Mouse (Mus musculus) intestine, embryonic 14.5 days (tissue): ENCODE measurements around the gene Lamc2. TPM values are rescaled to one million over a fixed set of nuclear protein-coding genes. Genes with fewer than 3 reads are reported as not detected.
A peak's percentile ranks its signal among the peaks of the same experiment; 100 is the strongest.

Experiments
- ATAC-seq: fragments of 200-750 bp; cut with Nextera tagmentation; replicated peaks from 2 replicates; pipeline ENCODE4 v1.8.0; 2017; ENCODE audit warnings: low read depth, moderate number of reproducible peaks, moderate TSS enrichment, moderate library complexity; ENCODE audit not compliant: low FRiP score, low TSS enrichment
- DNase-seq: peaks from one replicate; pipeline ENCODE4 v3.0.0-alpha.2; 2018; ENCODE audit warnings: low spot score
- H3K27ac ChIP-seq: fragments of 300-500 bp; sonication (generic); 2 replicates; pipeline ENCODE4 v1.5.1; 2014; ENCODE audit warnings: low read depth, mild to moderate bottlenecking, control low read depth
- H3K27me3 ChIP-seq: fragments of 300-500 bp; sonication (generic); replicated peaks from 2 replicates; pipeline ENCODE4 v1.6.1; 2014; ENCODE audit warnings: low read length, control low read depth; ENCODE audit not compliant: control insufficient read depth, insufficient read depth
- H3K36me3 ChIP-seq: fragments of 300-500 bp; sonication (generic); 2 replicates; pipeline ENCODE4 v1.6.1; 2014; ENCODE audit warnings: low read length, control low read depth; ENCODE audit not compliant: control insufficient read depth, insufficient read depth
- H3K4me1 ChIP-seq: fragments of 300-500 bp; sonication (generic); replicated peaks from 2 replicates; pipeline ENCODE4 v1.6.1; 2014; ENCODE audit warnings: low read length, control low read depth, mixed read lengths; ENCODE audit not compliant: control insufficient read depth, insufficient read depth
- H3K4me2 ChIP-seq: fragments of 300-500 bp; sonication (generic); 2 replicates; pipeline ENCODE4 v1.6.1; 2014; ENCODE audit warnings: low read length
- H3K4me3 ChIP-seq: fragments of 300-500 bp; sonication (generic); 2 replicates; pipeline ENCODE4 v1.5.1; 2014; ENCODE audit warnings: low read depth, low read length, control low read depth, mixed read lengths
- H3K9ac ChIP-seq: fragments of 300-500 bp; sonication (generic); 2 replicates; pipeline ENCODE4 v1.6.1; 2014; ENCODE audit warnings: mild to moderate bottlenecking, low read length
- H3K9me3 ChIP-seq: fragments of 300-500 bp; sonication (generic); 2 replicates; pipeline ENCODE4 v1.6.1; 2016; ENCODE audit warnings: low read length, control low read depth; ENCODE audit not compliant: control insufficient read depth
- WGBS: fragments of 180-500 bp; shearing (Covaris S2); extraction: QIAGEN DNeasy Blood & Tissue Kit; methylation state at CpG from one replicate; pipeline ENCODE4 v1.1.7; 2014; 5-methylcytosine and 5-hydroxymethylcytosine counted together
- polyA plus RNA-seq: library from polyadenylated mRNA; unstranded; fragments of >200 nt; fragmentation: Nextera tagmentation; extraction: Ambion mirVana; gene quantifications from 2 replicates; pipeline ENCODE4 v1.2.1, GENCODE M21; 2014

Gene Lamc2
- polyA plus RNA-seq, 1 experiment from 2014 or later = 9.2 TPM

- no peaks in the 10 kb centered on the region for H3K27me3 ChIP-seq
- no peak overlapping the region for H3K27ac ChIP-seq
- H3K36me3 ChIP-seq = no peaks in the 10 kb centered on the region
- no peak overlapping the region for H3K4me3 ChIP-seq
- 71% methylated on average over 5 of the region's 5 CpGs for WGBS
- DNase-seq = no peak
- no peak for ATAC-seq
- H3K4me2 ChIP-seq = no peak overlapping the region
- H3K9me3 ChIP-seq = no peaks in the 10 kb centered on the region
- no peak overlapping the region for H3K9ac ChIP-seq
- H3K4me1 ChIP-seq = peaks cover 9% of the 10 kb centered on the region; the same call in 1 of the 2 replicates
These were observed 93.1 kb downstream of the Lamc2 start for GRCm38 (mm10) chr1:153093172-153093571.

- DNase-seq (peak; percentile 76), ATAC-seq (peak; percentile 33; the same call in 1 of the 2 replicates)
- Histone ChIP-seq H3K27me3 (no peaks in the 10 kb centered on the region), H3K36me3 (no peaks in the 10 kb centered on the region), H3K4me1 (peaks cover 9% of the 10 kb centered on the region; the same call in 1 of the 2 replicates), H3K4me3 (no peak overlapping the region), H3K27ac (no peak overlapping the region), H3K4me2 (no peak overlapping the region), H3K9me3 (no peaks in the 10 kb centered on the region), H3K9ac (no peak overlapping the region)
- 61% methylated on average over 5 of the region's 5 CpGs for WGBS
These were observed 93.8 kb downstream of the Lamc2 start for GRCm38 (mm10) chr1:153092237-153092975.

- Histone ChIP-seq H3K9ac (no peak overlapping the region), H3K4me2 (no peak overlapping the region), H3K36me3 (no peaks in the 10 kb centered on the region), H3K27me3 (no peaks in the 10 kb centered on the region), H3K4me3 (no peak overlapping the region), H3K9me3 (no peaks in the 10 kb centered on the region), H3K4me1 (peaks cover 9% of the 10 kb centered on the region; the same call in 1 of the 2 replicates), H3K27ac (no peak overlapping the region)
- 28% methylated on average over 9 of the region's 9 CpGs for WGBS
- ATAC-seq (peak; percentile 38; the same call in 1 of the 2 replicates), DNase-seq (no peak)
These were observed 94.6 kb downstream of the Lamc2 start for GRCm38 (mm10) chr1:153091438-153092236.

GRCm38 (mm10) chr1:153090807-153091206 lies 95.4 kb downstream of the Lamc2 start:
- ATAC-seq (no peak), DNase-seq (no peak)
- Histone ChIP-seq H3K4me2 (no peak overlapping the region), H3K27me3 (no peaks in the 10 kb centered on the region), H3K36me3 (no peaks in the 10 kb centered on the region), H3K9ac (no peak overlapping the region), H3K4me3 (no peak overlapping the region), H3K27ac (no peak overlapping the region), H3K4me1 (peaks cover 5% of the 10 kb centered on the region; the same call in 1 of the 2 replicates), H3K9me3 (no peaks in the 10 kb centered on the region)
- 77% methylated on average over 4 of the region's 4 CpGs for WGBS

GRCm38 (mm10) chr1:153090081-153090480 lies 96.2 kb downstream of the Lamc2 start:
- H3K4me1 ChIP-seq = peaks cover 5% of the 10 kb centered on the region; the same call in 1 of the 2 replicates
- no peaks in the 10 kb centered on the region for H3K36me3 ChIP-seq
- ATAC-seq (no peak), DNase-seq (no peak)
- H3K9ac ChIP-seq = no peak overlapping the region
- no peaks in the 10 kb centered on the region for H3K27me3 ChIP-seq
- no peaks in the 10 kb centered on the region for H3K9me3 ChIP-seq
- H3K27ac ChIP-seq = no peak overlapping the region
- no peak overlapping the region for H3K4me3 ChIP-seq
- no peak overlapping the region for H3K4me2 ChIP-seq
- 82% methylated on average over 2 of the region's 2 CpGs for WGBS

- DNase-seq = no peak
- H3K9me3 ChIP-seq = no peaks in the 10 kb centered on the region
- WGBS = 78% methylated on average over 5 of the region's 5 CpGs
These were observed 98.5 kb downstream of the Lamc2 start for GRCm38 (mm10) chr1:153087771-153088170.

GRCm38 (mm10) chr1:153085198-153085597 lies 101.0 kb downstream of the Lamc2 start:
- H3K27ac ChIP-seq = no peak overlapping the region
- H3K9me3 ChIP-seq = no peaks in the 10 kb centered on the region
- H3K4me2 ChIP-seq = no peak overlapping the region
- no peaks in the 10 kb centered on the region for H3K4me1 ChIP-seq
- WGBS = 92% methylated on average over 5 of the region's 5 CpGs
- DNase-seq = no peak
- no peaks in the 10 kb centered on the region for H3K36me3 ChIP-seq
- ATAC-seq = no peak
- no peak overlapping the region for H3K4me3 ChIP-seq
- no peaks in the 10 kb centered on the region for H3K27me3 ChIP-seq
- no peak overlapping the region for H3K9ac ChIP-seq

More at GRCm38 (mm10) chr1:153087771-153088170, 98.5 kb downstream of the Lamc2 start:
- peaks cover 5% of the 10 kb centered on the region; the same call in 1 of the 2 replicates for H3K4me1 ChIP-seq
- no peaks in the 10 kb centered on the region for H3K36me3 ChIP-seq
- no peak overlapping the region for H3K27ac ChIP-seq
- no peak for ATAC-seq
- H3K27me3 ChIP-seq = no peaks in the 10 kb centered on the region
- no peak overlapping the region for H3K9ac ChIP-seq
- no peak overlapping the region for H3K4me3 ChIP-seq
- no peak overlapping the region for H3K4me2 ChIP-seq

- H3K36me3 ChIP-seq = no peaks in the 10 kb centered on the region
- no peak overlapping the region for H3K4me2 ChIP-seq
- no peaks in the 10 kb centered on the region for H3K27me3 ChIP-seq
- H3K9me3 ChIP-seq = no peaks in the 10 kb centered on the region
- H3K9ac ChIP-seq = no peak overlapping the region
- DNase-seq (no peak), ATAC-seq (no peak)
- WGBS = 73% methylated on average over 6 of the region's 6 CpGs
- no peak overlapping the region for H3K27ac ChIP-seq
- H3K4me1 ChIP-seq = no peaks in the 10 kb centered on the region
- H3K4me3 ChIP-seq = no peak overlapping the region
These were observed 102.1 kb downstream of the Lamc2 start for GRCm38 (mm10) chr1:153084191-153084590.
